Mouse (Mus musculus) midbrain, embryonic 15.5 days (tissue): ENCODE data around the gene Ctnnd2. TPM values are rescaled to one million over a fixed set of nuclear protein-coding genes. Genes with fewer than 3 reads are reported as not detected.
A peak's percentile ranks its signal among the peaks of the same experiment; 100 is the strongest.

Experiments used
- ATAC-seq: fragments of 200-750 bp; cut with Nextera tagmentation; replicated peaks from 2 replicates; pipeline ENCODE4 v1.8.0; 2017; ENCODE audit warnings: moderate TSS enrichment
- H3K27ac ChIP-seq: fragments of 300-500 bp; sonication (generic); 2 replicates; pipeline ENCODE4 v1.5.1; 2015; ENCODE audit warnings: mild to moderate bottlenecking, inconsistent platforms
- H3K27me3 ChIP-seq: fragments of 300-500 bp; sonication (generic); replicated peaks from 2 replicates; pipeline ENCODE4 v1.6.1; 2015; ENCODE audit warnings: inconsistent platforms
- H3K36me3 ChIP-seq: fragments of 300-500 bp; sonication (generic); replicated peaks from 2 replicates; pipeline ENCODE4 v1.6.1; 2015; ENCODE audit warnings: inconsistent platforms
- H3K4me1 ChIP-seq: fragments of 300-500 bp; sonication (generic); 2 replicates; pipeline ENCODE4 v1.6.1; 2015; ENCODE audit warnings: inconsistent platforms
- H3K4me2 ChIP-seq: fragments of 300-500 bp; sonication (generic); 2 replicates; pipeline ENCODE4 v1.6.1; 2015; ENCODE audit warnings: inconsistent platforms, mild to moderate bottlenecking, moderate library complexity
- H3K4me3 ChIP-seq: fragments of 300-500 bp; sonication (generic); 2 replicates; pipeline ENCODE4 v1.5.1; 2015; ENCODE audit warnings: mild to moderate bottlenecking, inconsistent platforms
- H3K9ac ChIP-seq: fragments of 300-500 bp; sonication (generic); 2 replicates; pipeline ENCODE4 v1.6.1; 2015; ENCODE audit warnings: mild to moderate bottlenecking, inconsistent platforms
- H3K9me3 ChIP-seq: fragments of 300-500 bp; sonication (generic); 2 replicates; pipeline ENCODE4 v1.6.1; 2016; ENCODE audit warnings: inconsistent platforms
- WGBS: fragments of 180-500 bp; shearing (Covaris S2); methylation state at CpG from one replicate; pipeline ENCODE4 v1.1.7; 2015; ENCODE audit warnings: mixed read lengths; 5-methylcytosine and 5-hydroxymethylcytosine counted together
- polyA plus RNA-seq: library from polyadenylated mRNA; unstranded; fragments of >200 nt; fragmentation: Nextera tagmentation; extraction: Ambion mirVana; gene quantifications from 2 replicates; pipeline ENCODE4 v1.2.1, GENCODE M21; 2015

Ctnnd2 gene
- polyA plus RNA-seq, 1 experiment from 2014 or later = 72.2 TPM

DNA sequence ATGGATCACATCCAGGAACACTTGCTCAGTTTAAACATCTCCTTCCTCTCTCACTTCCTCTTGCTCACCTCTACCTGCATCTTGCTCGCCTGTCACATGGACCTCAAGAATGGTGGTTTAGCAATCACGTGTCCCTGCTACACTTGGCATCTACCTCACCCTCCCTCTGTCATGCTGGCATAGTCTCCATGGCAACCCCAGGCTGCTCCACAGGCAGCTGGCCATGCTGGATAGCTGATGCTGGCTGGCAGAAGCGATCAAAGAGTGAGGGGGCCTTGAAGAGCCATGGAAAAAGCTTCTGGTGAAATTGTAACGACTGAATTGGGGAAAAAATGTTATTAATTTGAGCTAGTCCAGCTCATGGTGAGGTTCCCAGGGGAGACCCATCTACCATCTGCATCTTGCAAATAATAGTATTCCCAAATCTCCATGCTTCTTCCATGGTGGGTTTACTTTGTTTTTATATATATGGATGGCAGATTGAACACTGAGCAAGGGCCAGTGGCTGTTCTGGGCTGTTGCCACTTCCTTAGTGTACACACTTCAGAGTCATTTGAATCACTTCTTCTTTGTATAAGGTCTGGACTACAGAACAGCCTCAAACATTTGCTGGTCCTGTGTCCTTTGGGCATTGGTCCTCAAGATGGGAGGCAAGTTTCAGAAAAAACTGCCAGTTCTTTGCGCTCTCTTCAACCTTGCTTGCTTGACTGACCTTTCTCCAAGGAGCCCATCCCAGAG lies 19.7 kb downstream of the Ctnnd2 start:
- Histone ChIP-seq H3K27ac (no peak overlapping the region), H3K36me3 (no peaks in the 10 kb centered on the region), H3K4me3 (no peak overlapping the region), H3K9ac (no peak overlapping the region), H3K4me2 (no peak overlapping the region), H3K4me1 (no peaks in the 10 kb centered on the region; the same call in 1 of the 2 replicates), H3K27me3 (no peaks in the 10 kb centered on the region), H3K9me3 (no peaks in the 10 kb centered on the region)
- 49% methylated on average over 5 of the region's 5 CpGs for WGBS
- ATAC-seq = peak; percentile 72

DNA sequence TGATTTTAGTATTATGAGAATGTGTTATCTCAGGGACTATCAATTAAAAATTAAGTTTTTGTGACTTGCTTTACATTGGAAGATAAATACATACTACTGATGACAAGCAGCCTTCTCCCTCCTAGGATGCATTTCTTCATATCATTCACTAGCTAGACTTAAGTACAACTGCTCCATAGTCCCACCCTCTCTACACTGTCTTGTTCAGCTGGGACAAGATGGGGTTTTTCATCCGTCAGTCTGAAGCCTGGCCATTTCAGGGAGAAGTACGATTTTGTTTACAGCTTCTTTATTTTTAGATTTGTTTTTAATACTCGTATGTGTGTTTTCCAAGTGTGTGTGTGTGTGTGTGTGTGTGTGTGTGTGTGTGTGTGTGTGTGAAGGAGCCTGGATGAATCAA lies 26.0 kb downstream of the Ctnnd2 start:
- H3K4me3 ChIP-seq = no peak overlapping the region
- ATAC-seq = no peak
- no peak overlapping the region for H3K4me2 ChIP-seq
- H3K27me3 ChIP-seq = no peaks in the 10 kb centered on the region
- no peaks in the 10 kb centered on the region for H3K4me1 ChIP-seq
- H3K27ac ChIP-seq = no peak overlapping the region
- WGBS = 92% methylated on average over 3 of the region's 3 CpGs
- no peaks in the 10 kb centered on the region for H3K9me3 ChIP-seq
- no peaks in the 10 kb centered on the region for H3K36me3 ChIP-seq
- H3K9ac ChIP-seq = no peak overlapping the region

DNA sequence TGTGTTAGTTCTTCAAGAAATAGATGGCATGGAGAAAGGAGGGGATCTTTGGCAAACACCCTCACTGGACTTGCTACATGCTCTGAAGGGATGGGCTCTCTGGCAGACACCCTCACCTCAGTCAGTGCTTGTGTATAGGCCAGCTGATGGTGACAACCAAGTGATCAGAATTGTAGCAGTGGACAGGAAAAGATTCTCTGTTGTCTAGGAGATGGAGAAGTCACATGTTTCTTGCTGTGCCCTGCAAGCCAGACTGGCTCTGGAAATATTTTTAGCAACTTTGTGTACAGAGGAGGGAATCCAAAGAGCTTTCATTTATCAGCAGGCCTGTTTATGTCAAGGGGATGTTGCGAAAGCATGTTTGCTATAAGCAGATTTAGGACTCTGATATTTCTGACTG lies 27.4 kb downstream of the Ctnnd2 start:
- Histone ChIP-seq H3K9ac (no peak overlapping the region), H3K9me3 (no peaks in the 10 kb centered on the region), H3K36me3 (no peaks in the 10 kb centered on the region), H3K27me3 (no peaks in the 10 kb centered on the region), H3K4me2 (no peak overlapping the region), H3K4me3 (no peak overlapping the region), H3K4me1 (no peaks in the 10 kb centered on the region), H3K27ac (no peak overlapping the region)
- WGBS = 76% methylated on average over 1 of the region's 1 CpGs
- no peak for ATAC-seq

DNA sequence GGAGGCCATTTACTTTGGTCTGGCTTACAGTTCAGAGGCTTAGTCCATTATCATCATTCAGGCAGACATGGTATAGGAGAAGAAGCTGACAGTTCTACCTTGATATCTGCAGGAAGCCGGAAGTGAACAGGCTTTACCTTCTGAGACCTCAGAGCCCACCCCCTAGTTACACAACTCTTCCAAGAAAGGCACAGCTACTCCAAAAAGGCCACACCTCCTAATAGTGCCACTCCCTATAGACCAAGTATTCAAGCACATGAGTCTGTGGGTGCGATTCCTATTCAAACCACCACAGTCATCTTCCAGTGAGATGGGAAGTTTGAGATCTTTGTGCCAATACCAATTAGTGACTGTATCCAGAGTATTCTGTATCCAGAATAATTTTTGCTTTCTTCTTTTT lies 28.8 kb downstream of the Ctnnd2 start:
- H3K4me2 ChIP-seq = no peak overlapping the region
- WGBS = 93% methylated on average over 2 of the region's 2 CpGs
- H3K27ac ChIP-seq = no peak overlapping the region
- H3K27me3 ChIP-seq = no peaks in the 10 kb centered on the region
- no peak overlapping the region for H3K4me3 ChIP-seq
- H3K36me3 ChIP-seq = no peaks in the 10 kb centered on the region
- H3K9ac ChIP-seq = no peak overlapping the region
- ATAC-seq = no peak
- H3K4me1 ChIP-seq = no peaks in the 10 kb centered on the region
- no peaks in the 10 kb centered on the region for H3K9me3 ChIP-seq

DNA sequence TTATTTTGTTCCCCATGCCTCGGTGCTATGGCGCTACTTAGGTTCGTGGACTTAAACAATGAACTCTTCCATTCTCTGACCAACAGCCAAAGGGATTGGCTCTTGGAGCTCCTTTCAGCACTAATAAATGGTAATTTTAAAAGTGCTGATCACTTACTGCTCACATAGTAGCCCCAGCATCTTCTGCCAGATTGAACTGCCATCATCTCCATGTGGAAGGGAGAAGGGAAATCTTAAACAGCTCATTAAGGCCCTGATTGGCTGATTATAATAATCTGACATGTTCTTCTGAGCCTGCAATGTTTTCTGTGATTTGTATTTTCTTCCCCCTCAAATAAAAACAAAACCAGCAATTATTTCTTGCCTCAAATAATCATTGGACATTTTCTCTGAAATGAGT lies 29.2 kb downstream of the Ctnnd2 start:
- no peak for ATAC-seq

DNA sequence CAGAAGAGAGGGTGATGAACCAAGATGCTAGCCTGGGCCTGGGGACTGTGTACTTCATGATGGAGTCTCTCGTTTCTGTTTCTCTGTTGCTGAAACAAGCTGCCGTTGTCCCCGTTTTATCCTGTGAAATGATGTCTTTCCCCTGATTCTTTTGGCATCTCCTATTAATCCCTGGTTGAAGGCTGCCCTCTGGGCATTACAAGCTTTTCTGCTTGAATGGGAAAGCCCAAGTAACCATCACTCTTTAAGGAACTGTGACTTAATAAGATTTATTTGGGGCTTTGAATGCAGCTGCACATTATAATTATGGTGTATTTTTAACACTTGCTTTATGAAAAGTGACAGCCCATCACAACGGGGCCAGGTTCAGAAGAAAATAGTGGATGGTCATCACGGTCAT lies 40.4 kb downstream of the Ctnnd2 start:
- Histone ChIP-seq H3K9me3 (no peaks in the 10 kb centered on the region), H3K4me3 (no peak overlapping the region), H3K36me3 (no peaks in the 10 kb centered on the region), H3K4me2 (no peak overlapping the region), H3K27ac (no peak overlapping the region), H3K9ac (no peak overlapping the region), H3K27me3 (no peaks in the 10 kb centered on the region), H3K4me1 (peaks cover 4% of the 10 kb centered on the region; the same call in 1 of the 2 replicates)
- ATAC-seq = no peak
- 31% methylated on average over 5 of the region's 5 CpGs for WGBS

More for the DNA sequence above, 29.2 kb downstream of the Ctnnd2 start:
- H3K27me3 ChIP-seq = no peaks in the 10 kb centered on the region
- no peaks in the 10 kb centered on the region for H3K36me3 ChIP-seq
- no peaks in the 10 kb centered on the region for H3K4me1 ChIP-seq
- H3K4me3 ChIP-seq = no peak overlapping the region
- H3K27ac ChIP-seq = no peak overlapping the region
- H3K4me2 ChIP-seq = no peak overlapping the region
- H3K9ac ChIP-seq = no peak overlapping the region
- 83% methylated on average over 3 of the region's 3 CpGs for WGBS
- H3K9me3 ChIP-seq = no peaks in the 10 kb centered on the region

DNA sequence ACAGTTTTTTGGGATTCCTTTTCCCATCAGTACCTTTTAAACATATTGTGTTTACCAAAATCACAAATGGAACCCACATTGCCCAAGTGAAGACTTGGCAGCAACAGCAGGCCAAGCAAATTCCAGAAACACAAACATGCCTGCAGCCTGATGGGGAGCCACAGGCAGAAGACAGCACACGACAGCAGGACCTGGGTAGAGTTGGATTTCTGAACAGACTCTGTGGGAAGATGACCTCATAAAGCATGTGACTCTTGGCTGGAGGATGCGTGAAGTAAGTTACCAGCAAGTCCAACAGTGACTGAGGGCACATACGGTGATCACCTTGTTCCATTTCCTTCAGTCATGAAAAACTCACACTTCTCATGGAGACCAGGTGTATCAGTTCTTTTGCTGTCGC lies 43.5 kb downstream of the Ctnnd2 start:
- H3K36me3 ChIP-seq = no peaks in the 10 kb centered on the region
- H3K9me3 ChIP-seq = no peaks in the 10 kb centered on the region
- H3K9ac ChIP-seq = no peak overlapping the region
- H3K27ac ChIP-seq = no peak overlapping the region
- no peaks in the 10 kb centered on the region for H3K27me3 ChIP-seq
- H3K4me3 ChIP-seq = no peak overlapping the region
- ATAC-seq = no peak
- 91% methylated on average over 4 of the region's 4 CpGs for WGBS
- H3K4me1 ChIP-seq = peaks cover 4% of the 10 kb centered on the region; the same call in 1 of the 2 replicates
- no peak overlapping the region for H3K4me2 ChIP-seq

DNA sequence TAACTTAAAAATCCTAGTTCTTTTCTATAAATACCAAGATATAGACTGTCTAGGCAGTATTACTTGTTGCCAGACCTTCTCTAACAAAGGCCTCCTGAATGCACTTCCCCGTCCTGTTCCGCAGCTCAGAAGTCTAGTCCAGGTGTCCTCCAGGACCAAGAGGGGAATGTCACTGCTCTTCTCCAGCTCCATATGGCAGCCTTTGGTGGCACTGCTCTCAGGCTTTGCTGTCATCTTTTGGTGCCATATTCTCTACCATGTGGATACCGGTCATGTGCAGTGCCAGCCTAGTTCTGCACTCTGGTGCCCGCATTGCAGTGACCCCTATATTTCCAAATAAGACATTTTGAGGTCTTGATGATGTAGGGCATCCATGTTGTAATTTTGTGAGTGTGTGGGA lies 56.7 kb downstream of the Ctnnd2 start:
- no peak overlapping the region for H3K9ac ChIP-seq
- H3K4me2 ChIP-seq = no peak overlapping the region
- ATAC-seq = no peak
- H3K4me1 ChIP-seq = 0 out of 2 replicates have a peak, but pooled peaks cover 6% of the 10 kb centered on the region
- no peaks in the 10 kb centered on the region for H3K27me3 ChIP-seq
- H3K4me3 ChIP-seq = no peak overlapping the region
- no peak overlapping the region for H3K27ac ChIP-seq
- no peaks in the 10 kb centered on the region for H3K36me3 ChIP-seq
- H3K9me3 ChIP-seq = no peaks in the 10 kb centered on the region
- 94% methylated on average over 4 of the region's 4 CpGs for WGBS

DNA sequence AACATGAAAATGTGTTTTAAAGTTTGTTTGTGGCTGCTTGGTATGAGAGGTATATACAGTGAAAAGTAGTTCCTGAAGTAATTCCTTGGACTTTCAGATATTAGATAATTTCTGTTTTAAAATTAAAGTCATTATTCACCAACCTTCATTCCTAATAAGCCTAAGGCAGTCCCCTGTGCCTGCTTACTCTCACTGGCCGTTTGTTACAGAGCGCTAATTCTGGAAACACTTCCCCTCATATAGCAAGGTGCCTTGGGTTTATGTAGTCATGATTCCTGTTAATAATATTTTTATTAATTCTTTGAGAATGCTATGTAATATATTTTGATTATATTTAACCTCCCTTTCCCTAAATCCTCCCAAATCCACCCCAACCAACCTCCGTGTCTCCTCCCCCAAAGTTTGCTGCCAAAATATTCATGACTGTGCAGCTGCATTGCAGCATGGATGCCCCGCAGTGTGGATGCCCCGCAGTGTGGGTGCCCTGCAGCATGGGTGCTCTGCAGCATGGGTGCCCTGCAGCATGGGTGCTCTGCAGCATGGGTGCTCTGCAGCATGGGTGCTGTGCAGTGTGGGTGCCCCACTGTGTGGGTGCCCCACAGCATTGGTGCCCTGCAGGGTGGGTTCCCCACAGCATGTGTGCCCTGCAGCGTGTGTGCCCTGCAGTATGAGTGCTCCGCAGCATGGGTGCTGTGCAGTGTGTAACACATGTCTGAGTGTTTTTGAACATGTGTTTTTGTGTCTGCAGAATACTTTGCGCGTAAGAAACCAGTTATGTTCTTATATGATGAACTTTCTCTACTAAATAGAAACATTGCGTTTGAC lies 63.0 kb downstream of the Ctnnd2 start:
- H3K4me3 ChIP-seq = no peak overlapping the region
- no peak overlapping the region for H3K9ac ChIP-seq
- H3K4me1 ChIP-seq = peaks cover 2% of the 10 kb centered on the region; the same call in 1 of the 2 replicates
- no peaks in the 10 kb centered on the region for H3K9me3 ChIP-seq
- H3K27me3 ChIP-seq = no peaks in the 10 kb centered on the region
- WGBS = 90% methylated on average over 10 of the region's 10 CpGs
- H3K36me3 ChIP-seq = no peaks in the 10 kb centered on the region
- H3K27ac ChIP-seq = no peak overlapping the region
- ATAC-seq = peak; percentile 48; the same call in 1 of the 2 replicates
- no peak overlapping the region for H3K4me2 ChIP-seq

DNA sequence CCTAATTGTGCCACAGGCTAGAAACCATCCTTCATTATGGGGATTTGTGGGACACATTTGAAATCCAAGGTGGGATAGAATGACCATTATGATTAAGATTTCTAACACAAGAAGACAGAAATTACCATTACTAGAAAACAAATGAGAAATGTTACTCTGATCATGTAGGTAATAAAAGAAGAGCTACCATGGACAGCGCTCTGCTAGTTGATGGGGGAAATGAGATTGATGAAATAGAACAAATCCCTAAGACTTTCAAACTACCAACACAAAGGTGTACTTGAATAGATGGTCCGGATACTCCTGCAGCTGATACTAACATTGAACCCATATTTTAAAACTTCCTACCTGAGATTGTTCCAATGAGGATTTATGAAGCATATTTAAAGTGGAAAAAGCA lies 68.5 kb downstream of the Ctnnd2 start:
- Histone ChIP-seq H3K4me1 (no peaks in the 10 kb centered on the region), H3K9ac (no peak overlapping the region), H3K27me3 (no peaks in the 10 kb centered on the region), H3K4me3 (no peak overlapping the region), H3K9me3 (no peaks in the 10 kb centered on the region), H3K36me3 (no peaks in the 10 kb centered on the region), H3K27ac (no peak overlapping the region), H3K4me2 (no peak overlapping the region)
- 88% methylated on average over 2 of the region's 2 CpGs for WGBS
- ATAC-seq = no peak

DNA sequence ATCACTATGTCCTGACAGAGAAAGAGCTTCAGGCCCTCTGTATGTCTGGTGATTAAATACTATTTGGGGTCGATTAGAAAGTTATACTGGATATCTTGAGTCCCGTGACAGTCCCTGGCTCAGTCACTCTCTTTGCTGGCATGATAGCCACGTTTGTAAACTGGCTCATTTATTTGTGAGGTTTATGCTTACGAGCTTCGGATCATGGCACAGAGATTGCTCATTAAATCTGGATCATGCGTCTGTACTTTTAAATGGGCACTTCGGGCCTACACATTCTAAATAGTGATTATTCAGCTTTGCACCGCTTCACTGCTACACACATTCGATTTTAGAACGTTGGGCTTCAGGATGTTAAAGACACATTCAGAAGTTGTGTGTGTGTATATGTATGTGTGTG lies 96.4 kb downstream of the Ctnnd2 start:
- 85% methylated on average over 10 of the region's 10 CpGs for WGBS
- H3K4me3 ChIP-seq = no peak overlapping the region
- ATAC-seq = no peak

DNA sequence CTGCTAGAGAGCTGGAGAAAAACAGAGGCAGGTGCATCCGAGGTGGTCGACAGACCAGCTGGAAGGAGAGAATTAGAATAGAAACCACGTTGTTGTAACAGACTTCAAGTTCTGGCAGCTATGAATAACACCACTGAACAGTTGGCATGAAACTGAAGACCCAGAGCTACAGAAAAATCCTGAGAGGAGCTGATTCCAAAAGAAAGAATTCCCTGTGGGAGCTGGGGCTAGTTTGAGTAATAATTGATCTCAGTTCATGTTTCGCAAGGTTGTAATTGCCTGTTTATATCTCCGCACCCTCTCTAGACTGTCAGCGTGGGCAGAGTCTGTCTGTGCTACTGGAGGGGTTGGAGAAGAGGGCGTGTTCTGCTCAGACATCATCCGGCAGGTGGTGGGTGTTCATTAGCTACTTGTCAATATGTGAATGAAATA lies 98.8 kb downstream of the Ctnnd2 start:
- no peak overlapping the region for H3K9ac ChIP-seq
- no peak for ATAC-seq

More for the DNA sequence above, 96.4 kb downstream of the Ctnnd2 start:
- Histone ChIP-seq H3K4me2 (no peak overlapping the region), H3K9ac (no peak overlapping the region), H3K27me3 (no peaks in the 10 kb centered on the region), H3K36me3 (no peaks in the 10 kb centered on the region), H3K9me3 (no peaks in the 10 kb centered on the region), H3K4me1 (no peaks in the 10 kb centered on the region), H3K27ac (no peak overlapping the region)

More for the DNA sequence above, 98.8 kb downstream of the Ctnnd2 start:
- 68% methylated on average over 8 of the region's 8 CpGs for WGBS
- Histone ChIP-seq H3K4me2 (no peak overlapping the region), H3K9me3 (no peaks in the 10 kb centered on the region), H3K36me3 (no peaks in the 10 kb centered on the region), H3K4me3 (no peak overlapping the region), H3K27me3 (no peaks in the 10 kb centered on the region), H3K4me1 (no peaks in the 10 kb centered on the region), H3K27ac (no peak overlapping the region)
